Mouse (Mus musculus) hindbrain, embryonic 10.5 days (tissue): ENCODE data around the gene Cyb561d1. TPM values are rescaled to one million over a fixed set of nuclear protein-coding genes. Genes with fewer than 3 reads are reported as not detected.
"Not testable (repeated sequence)": the region's sequence is repeated elsewhere in the genome, so short reads cannot be mapped to it uniquely, and the experiment has no call there.

Source experiments
- DNase-seq: peaks from one replicate; pipeline ENCODE4 v3.0.0-alpha.2; 2017; ENCODE audit warnings: low spot score
- H3K27ac ChIP-seq: fragments of 300-500 bp; sonication (generic); 2 replicates; pipeline ENCODE4 v1.5.1; 2016; ENCODE audit warnings: mild to moderate bottlenecking, moderate library complexity
- H3K27me3 ChIP-seq: fragments of 300-500 bp; sonication (generic); 2 replicates; pipeline ENCODE4 v1.6.1; 2016; ENCODE audit warnings: mild to moderate bottlenecking; ENCODE audit not compliant: poor library complexity, insufficient read depth, severe bottlenecking
- H3K36me3 ChIP-seq: fragments of 300-500 bp; sonication (generic); 2 replicates; pipeline ENCODE4 v1.6.1; 2016; ENCODE audit warnings: mild to moderate bottlenecking, moderate library complexity
- H3K4me1 ChIP-seq: fragments of 300-500 bp; sonication (generic); replicated peaks from 2 replicates; pipeline ENCODE4 v1.6.1; 2016; ENCODE audit warnings: mild to moderate bottlenecking
- H3K4me3 ChIP-seq: fragments of 300-500 bp; sonication (generic); 2 replicates; pipeline ENCODE4 v1.5.1; 2016; ENCODE audit warnings: mild to moderate bottlenecking, moderate library complexity
- H3K9me3 ChIP-seq: fragments of 300-500 bp; sonication (generic); 2 replicates; pipeline ENCODE4 v1.6.1; 2016; ENCODE audit warnings: mild to moderate bottlenecking, moderate library complexity
- WGBS: fragments of 180-500 bp; shearing (Covaris S2); methylation state at CpG from one replicate; pipeline ENCODE4 v1.1.7; 2016; 5-methylcytosine and 5-hydroxymethylcytosine counted together
- polyA plus RNA-seq: library from polyadenylated mRNA; unstranded; fragments of >200 nt; fragmentation: Nextera tagmentation; extraction: Ambion mirVana; gene quantifications from 2 replicates; pipeline ENCODE4 v1.2.1, GENCODE M21; 2016

Cyb561d1 gene
- 5.2 TPM in 2 replicates for polyA plus RNA-seq

- WGBS = 3% methylated on average over 44 of the region's 44 CpGs
- Histone ChIP-seq H3K27me3 (no peaks in the 10 kb centered on the region), H3K4me1 (peaks cover 65% of the 10 kb centered on the region), H3K9me3 (no peaks in the 10 kb centered on the region), H3K27ac (peak within 1 kb of the TSS; percentile 93), H3K4me3 (peak within 1 kb of the TSS; percentile 75), H3K36me3 (peaks cover 59% of the 10 kb centered on the region)
- DNase-seq = peak; percentile 94
These were observed at the start of gene Cyb561d1 for GRCm38 (mm10) chr3:108200329-108201323. Cyb561d1 (minus strand) TSS chr3:108201212.

- Histone ChIP-seq H3K4me3 (no peak overlapping the region), H3K27me3 (no peaks in the 10 kb centered on the region), H3K9me3 (no peaks in the 10 kb centered on the region), H3K27ac (no peak overlapping the region), H3K36me3 (no peaks in the 10 kb centered on the region), H3K4me1 (no peaks in the 10 kb centered on the region)
- WGBS = 90% methylated on average over 2 of the region's 2 CpGs
- DNase-seq = no peak
These were observed 45.8 kb upstream of the Cyb561d1 start for GRCm38 (mm10) chr3:108246857-108247256.

GRCm38 (mm10) chr3:108241243-108241839 is 40.3 kb upstream of the Cyb561d1 start:
- H3K27ac ChIP-seq = no peak overlapping the region
- 93% methylated on average over 3 of the region's 3 CpGs for WGBS
- no peaks in the 10 kb centered on the region for H3K36me3 ChIP-seq
- no peak for DNase-seq
- H3K4me3 ChIP-seq = no peak overlapping the region
- no peaks in the 10 kb centered on the region for H3K27me3 ChIP-seq
- no peaks in the 10 kb centered on the region for H3K4me1 ChIP-seq
- no peaks in the 10 kb centered on the region for H3K9me3 ChIP-seq

GRCm38 (mm10) chr3:108237474-108238102 is 36.6 kb upstream of the Cyb561d1 start:
- H3K4me1 ChIP-seq, H3K9me3 ChIP-seq, H3K27me3 ChIP-seq, H3K4me3 ChIP-seq, DNase-seq, H3K27ac ChIP-seq, H3K36me3 ChIP-seq: not testable (repeated sequence)
- 88% methylated on average over 4 of the region's 4 CpGs for WGBS

GRCm38 (mm10) chr3:108231646-108232045 is 30.6 kb upstream of the Cyb561d1 start:
- H3K9me3 ChIP-seq = no peaks in the 10 kb centered on the region
- no peaks in the 10 kb centered on the region for H3K36me3 ChIP-seq
- H3K4me3 ChIP-seq = no peak overlapping the region
- DNase-seq = no peak
- H3K4me1 ChIP-seq = peaks cover 5% of the 10 kb centered on the region
- peaks cover 20% of the 10 kb centered on the region for H3K27me3 ChIP-seq
- 83% methylated on average over 4 of the region's 4 CpGs for WGBS
- no peak overlapping the region for H3K27ac ChIP-seq

- Histone ChIP-seq H3K27me3 (peaks cover 61% of the 10 kb centered on the region), H3K27ac (no peak overlapping the region), H3K4me3 (no peak overlapping the region), H3K9me3 (no peaks in the 10 kb centered on the region), H3K4me1 (peaks cover 17% of the 10 kb centered on the region), H3K36me3 (no peaks in the 10 kb centered on the region)
- 76% methylated on average over 2 of the region's 2 CpGs for WGBS
- DNase-seq = no peak
These were observed 26.5 kb upstream of the Cyb561d1 start for GRCm38 (mm10) chr3:108227521-108227920.

- DNase-seq = peak; percentile 69
- H3K4me1 ChIP-seq = peaks cover 17% of the 10 kb centered on the region
- H3K27me3 ChIP-seq = peaks cover 64% of the 10 kb centered on the region
- no peaks in the 10 kb centered on the region for H3K9me3 ChIP-seq
- no peaks in the 10 kb centered on the region for H3K36me3 ChIP-seq
- peak within 1 kb of the TSS; percentile 56 for H3K4me3 ChIP-seq
- WGBS = 3% methylated on average over 44 of the region's 44 CpGs
- H3K27ac ChIP-seq = peak within 1 kb of the TSS; percentile 82
These were observed 25.7 kb upstream of the Cyb561d1 start, which contains the start of gene Sypl2 for GRCm38 (mm10) chr3:108226558-108227350. Sypl2 (minus strand) TSS chr3:108226648.

GRCm38 (mm10) chr3:108225711-108226557 is 24.9 kb upstream of the Cyb561d1 start:
- peaks cover 64% of the 10 kb centered on the region for H3K27me3 ChIP-seq
- DNase-seq = peak; percentile 50
- H3K4me1 ChIP-seq = peaks cover 17% of the 10 kb centered on the region
- no peaks in the 10 kb centered on the region for H3K9me3 ChIP-seq
- H3K27ac ChIP-seq = peak overlapping the region; percentile 82
- peak overlapping the region; percentile 56 for H3K4me3 ChIP-seq
- H3K36me3 ChIP-seq = no peaks in the 10 kb centered on the region
- WGBS = 2% methylated on average over 67 of the region's 67 CpGs

- Histone ChIP-seq H3K9me3 (no peaks in the 10 kb centered on the region), H3K27ac (no peak overlapping the region), H3K36me3 (no peaks in the 10 kb centered on the region), H3K27me3 (peaks cover 37% of the 10 kb centered on the region), H3K4me3 (no peak overlapping the region), H3K4me1 (peaks cover 2% of the 10 kb centered on the region; the same call in 1 of the 2 replicates)
- DNase-seq = no peak
- WGBS = 87% methylated on average over 3 of the region's 3 CpGs
These were observed 19.6 kb upstream of the Cyb561d1 start for GRCm38 (mm10) chr3:108220661-108221060.

GRCm38 (mm10) chr3:108214734-108215133 is 13.7 kb upstream of the Cyb561d1 start:
- Histone ChIP-seq H3K4me3 (no peak overlapping the region), H3K27ac (no peak overlapping the region), H3K27me3 (no peaks in the 10 kb centered on the region), H3K4me1 (peaks cover 13% of the 10 kb centered on the region), H3K36me3 (no peaks in the 10 kb centered on the region), H3K9me3 (no peaks in the 10 kb centered on the region)
- WGBS = 20% methylated on average over 5 of the region's 5 CpGs
- DNase-seq = no peak

- Histone ChIP-seq H3K36me3 (peaks cover 12% of the 10 kb centered on the region), H3K9me3 (no peaks in the 10 kb centered on the region), H3K4me3 (no peak overlapping the region), H3K27me3 (no peaks in the 10 kb centered on the region), H3K4me1 (peaks cover 31% of the 10 kb centered on the region), H3K27ac (no peak overlapping the region)
- 88% methylated on average over 8 of the region's 8 CpGs for WGBS
- DNase-seq = no peak
These were observed 11.4 kb upstream of the Cyb561d1 start for GRCm38 (mm10) chr3:108212406-108212805.
